Mouse (Mus musculus) erythroblast, embryonic 14.5 days (primary cell): ENCODE data around the gene Clmp.
"Not testable (repeated sequence)": the region's sequence is repeated elsewhere in the genome, so short reads cannot be mapped to it uniquely, and the experiment has no call there.

ENCODE experiments used
- GATA1 ChIP-seq: IDR thresholded peaks from 2 replicates; pipeline ENCODE4 v1.6.1; 2012; ENCODE audit warnings: low read length, inconsistent platforms, mixed read lengths
- TAL1 ChIP-seq: IDR thresholded peaks from 3 replicates; pipeline ENCODE4 v1.6.1; 2012; ENCODE audit warnings: low read length, inconsistent platforms, mixed read lengths

DNA sequence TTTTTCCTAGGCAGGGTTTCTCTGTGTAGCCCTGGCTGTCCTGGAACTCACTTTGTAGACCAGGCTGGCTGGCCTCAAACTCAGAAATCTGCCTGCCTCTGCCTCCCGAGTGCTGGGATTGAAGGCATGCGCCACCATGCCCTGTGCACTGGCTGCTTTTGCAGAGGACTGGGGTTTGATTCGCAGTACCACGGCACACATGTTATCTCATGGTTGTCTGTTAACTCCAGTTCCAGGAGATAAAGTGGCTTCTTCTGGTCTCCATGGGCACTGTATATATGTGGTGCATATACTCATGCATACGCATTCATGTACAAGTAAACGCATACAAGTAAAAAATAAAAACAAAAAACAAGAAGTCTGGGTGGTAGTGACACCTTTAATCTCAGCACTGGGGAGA is 101.1 kb downstream of the Clmp start:
- not testable (repeated sequence) for TF ChIP-seq GATA1, TAL1
